Mouse (Mus musculus): ENCODE data around the gene Sdhd. TPM values are rescaled to one million over a fixed set of nuclear protein-coding genes. Genes with fewer than 3 reads are reported as not detected.

Sdhd gene
- total and polyA plus RNA-seq, 3 experiments = 340 to 375 TPM; not detected in 1

- Histone ChIP-seq H3K9me3 (replicated peaks; ENCODE audit: insufficient read depth, low read length) (no peaks in the 10 kb centered on the region), H3K4me1 (ENCODE audit: control insufficient read depth in 1 of 2, insufficient read depth in 2 of 2, low read length in 2 of 2) (peaks cover 4 to 10% of the 10 kb centered on the region in 2 experiments; a peak in 3 of 4 replicates), H3K4me3 (ENCODE audit: control insufficient read depth in 1 of 2, insufficient read depth in 1 of 2, low read depth in 2 of 2, low read length in 2 of 2) (peak within 1 kb of the TSS; percentile 95 to 99), H3K27ac (ENCODE audit: control insufficient read depth, low read depth, low read length) (peak within 1 kb of the TSS; percentile 95), H3K36me3 (ENCODE audit: control insufficient read depth in 1 of 2, insufficient read depth in 2 of 2, low read length in 2 of 2) (peaks cover 3 to 25% of the 10 kb centered on the region in 2 experiments), H3K27me3 (ENCODE audit: control insufficient read depth in 1 of 2, insufficient read depth in 2 of 2, low read length in 2 of 2) (no peaks in the 10 kb centered on the region), H3K9ac (ENCODE audit: control insufficient read depth, low read depth, low read length, poor library complexity, severe bottlenecking) (peak within 1 kb of the TSS; percentile 97), H3K79me2 (ENCODE audit: control insufficient read depth, insufficient read depth, low read length, poor library complexity) (peaks cover 33% of the 10 kb centered on the region)
- peak; percentile 96 for DNase-seq (ENCODE audit: low read depth, low spot score)
- no peak for TF ChIP-seq RAD21 (IDR thresholded peaks at IDR 0.05; ENCODE audit: low read depth, low read length)
- TF ChIP-seq POLR2AphosphoS2 (IDR thresholded peaks at IDR 0.05; ENCODE audit: low read length) = peak; percentile 61
- TF ChIP-seq GABPA (IDR thresholded peaks at IDR 0.05; ENCODE audit: low read depth, low read length) = no peak
- no peak; the same call in 1 of the 2 replicates for TF ChIP-seq MYB (IDR thresholded peaks at IDR 0.05; ENCODE audit: low read depth, low read length)
- no peak; the same call in 1 of the 2 replicates for TF ChIP-seq ETS1 (IDR thresholded peaks at IDR 0.05; ENCODE audit: low read depth, low read length)
- no peak for TF ChIP-seq SMC3 (IDR thresholded peaks at IDR 0.05; ENCODE audit: low read depth, low read length)
- peak; percentile 63; the same call in 1 of the 2 replicates for TF ChIP-seq ELF1 (IDR thresholded peaks at IDR 0.05; ENCODE audit: low read depth, low read length)
- TF ChIP-seq JUND (IDR thresholded peaks at IDR 0.05; ENCODE audit: low read depth, low read length) = no peak
- no peak for TF ChIP-seq TAL1 (IDR thresholded peaks at IDR 0.05; ENCODE audit: low read length)
- TF ChIP-seq USF2 (IDR thresholded peaks at IDR 0.05; ENCODE audit: borderline replicate concordance in 1 of 2, insufficient read depth in 1 of 2, low read depth in 1 of 2, low read length in 2 of 2) = no peak
- no peak for TF ChIP-seq ZMIZ1 (IDR thresholded peaks at IDR 0.05; ENCODE audit: low read depth, low read length)
- TF ChIP-seq TBP (IDR thresholded peaks at IDR 0.05; ENCODE audit: low read depth, low read length) = peak; percentile 49; the same call in 1 of the 2 replicates
- peak; percentile 55; the same call in 1 of the 2 replicates for TF ChIP-seq MYC (IDR thresholded peaks at IDR 0.05; ENCODE audit: low read depth, low read length)
- 0 out of 2 replicates have a peak, but pooled peaks have one; percentile 34 for TF ChIP-seq TCF12 (IDR thresholded peaks at IDR 0.05; ENCODE audit: low read depth, low read length)
- no peak for TF ChIP-seq ZKSCAN1 (IDR thresholded peaks at IDR 0.05; ENCODE audit: low read depth, low read length)
- no peak for TF ChIP-seq ZNF384 (IDR thresholded peaks at IDR 0.05; ENCODE audit: low read depth, low read length)
- peak; percentile 99 for TF ChIP-seq MXI1 (IDR thresholded peaks at IDR 0.05; ENCODE audit: low read depth, low read length)
- TF ChIP-seq EP300 (IDR thresholded peaks at IDR 0.05; ENCODE audit: low read depth in 1 of 2, low read length in 2 of 2) = peak in 1 of 2 experiments; percentile 31; a peak in 2 of 4 replicates
- TF ChIP-seq POLR2AphosphoS5 (IDR thresholded peaks at IDR 0.05; ENCODE audit: borderline replicate concordance, low read depth, low read length) = no peak
- 0 out of 2 replicates have a peak, but pooled peaks have one; percentile 28 for TF ChIP-seq CHD2 (IDR thresholded peaks at IDR 0.05; ENCODE audit: low read length)
- TF ChIP-seq CHD1 (IDR thresholded peaks at IDR 0.05; ENCODE audit: low read depth, low read length) = no peak
- no peak for TF ChIP-seq MAFK (IDR thresholded peaks at IDR 0.05; ENCODE audit: borderline replicate concordance, low read depth, low read length)
- TF ChIP-seq MEF2A (IDR thresholded peaks at IDR 0.05; ENCODE audit: extremely low read depth, insufficient replicate concordance, low read depth, low read length, poor library complexity, severe bottlenecking) = no peak
- TF ChIP-seq BHLHE40 (IDR thresholded peaks at IDR 0.05; ENCODE audit: borderline replicate concordance, low read depth, low read length) = no peak
- peak; percentile 84 for TF ChIP-seq MAX (IDR thresholded peaks at IDR 0.05; ENCODE audit: low read length)
- TF ChIP-seq GATA1 (IDR thresholded peaks at IDR 0.05; ENCODE audit: low read depth, low read length) = no peak
- TF ChIP-seq CTCF (IDR thresholded peaks at IDR 0.05 in 2 of 3, conservative IDR thresholded peaks at IDR 0.05 in 1 of 3; ENCODE audit: control insufficient read depth in 1 of 3, insufficient read depth in 1 of 3, low read depth in 2 of 3, low read length in 3 of 3, poor library complexity in 1 of 3, severe bottlenecking in 1 of 3) = no peak
- TF ChIP-seq RCOR1 (IDR thresholded peaks at IDR 0.05; ENCODE audit: low read depth, low read length) = no peak
- 0 out of 2 replicates have a peak, but pooled peaks have one; percentile 49 for TF ChIP-seq MAZ (IDR thresholded peaks at IDR 0.05; ENCODE audit: low read depth, low read length)
- TF ChIP-seq ZC3H11A (IDR thresholded peaks at IDR 0.05; ENCODE audit: low read depth, low read length) = no peak
- TF ChIP-seq POLR2A (IDR thresholded peaks at IDR 0.05; ENCODE audit: control insufficient read depth in 1 of 2, insufficient read depth in 1 of 2, low read depth in 1 of 2, low read length in 2 of 2, poor library complexity in 1 of 2) = peak; percentile 76 to 82
- TF ChIP-seq HCFC1 (IDR thresholded peaks at IDR 0.05; ENCODE audit: low read depth, low read length) = peak; percentile 85
- TF ChIP-seq KAT2A (conservative IDR thresholded peaks at IDR 0.05; ENCODE audit: low read depth, low read length) = no peak; the same call in 1 of the 2 replicates
- no peak for TF ChIP-seq NRF1 (IDR thresholded peaks at IDR 0.05; ENCODE audit: insufficient read depth, low read depth, low read length, poor library complexity, severe bottlenecking)
- peak; percentile 95 for TF ChIP-seq UBTF (IDR thresholded peaks at IDR 0.05; ENCODE audit: borderline replicate concordance, insufficient read depth, low read depth, low read length)
Observed at GRCm38 (mm10) chr9:50616766-50617603, 13.4 kb upstream of the Sdhd start, which contains the start of the genes Pih1d2 and Nkapd1. Gene Pih1d2 (plus strand): TSS chr9:50617321. Gene Nkapd1 (minus strand): TSS chr9:50617464.

All from MEL (cell line).